Mouse (Mus musculus) forelimb bud, embryonic 11.5 days (tissue): ENCODE measurements at regions not wholly inside any gene's neighbourhood (a gene's known extent, or its start where the extent isn't known, plus 50 kb on each side); places are given as distances from the start of the nearest gene placed in this dataset.
"Not testable (repeated sequence)": the region's sequence is repeated elsewhere in the genome, so short reads cannot be mapped to it uniquely, and the experiment has no call there.

Experiments used
- DNase-seq: peaks from one replicate; pipeline ENCODE4 v3.0.0-alpha.2; 2012; ENCODE audit warnings: low read depth, low spot score

- DNase-seq, result no peak
These were observed 799.9 kb downstream of the Dad1 start for GRCm38 (mm10) chr14:53454001-53454400.

GRCm38 (mm10) chr14:53439643-53440042, 814.3 kb downstream of the Dad1 start:
- not testable (repeated sequence) for DNase-seq

- DNase-seq, result not testable (repeated sequence)
These were observed 823.8 kb downstream of the Dad1 start for GRCm38 (mm10) chr14:53430130-53430529.

GRCm38 (mm10) chr14:53428447-53428846, 825.5 kb downstream of the Dad1 start:
- not testable (repeated sequence) for DNase-seq

GRCm38 (mm10) chr14:53427636-53428035, 826.3 kb downstream of the Dad1 start:
- DNase-seq, result not testable (repeated sequence)

- not testable (repeated sequence) for DNase-seq
These were observed 836.9 kb downstream of the Dad1 start for GRCm38 (mm10) chr14:53416955-53417354.

GRCm38 (mm10) chr14:53407500-53408227, 846.2 kb downstream of the Dad1 start:
- DNase-seq, result not testable (repeated sequence)

GRCm38 (mm10) chr14:53390307-53390706, 863.6 kb downstream of the Dad1 start:
- DNase-seq, result not testable (repeated sequence)

GRCm38 (mm10) chr14:53374591-53374990, 879.0 kb upstream of the Olfr1507 start:
- DNase-seq, result not testable (repeated sequence)

- not testable (repeated sequence) for DNase-seq
These were observed 878.4 kb upstream of the Olfr1507 start for GRCm38 (mm10) chr14:53373777-53374468.

GRCm38 (mm10) chr14:53369776-53370175, 874.2 kb upstream of the Olfr1507 start:
- DNase-seq, result no peak

- DNase-seq, result not testable (repeated sequence)
These were observed 871.9 kb upstream of the Olfr1507 start for GRCm38 (mm10) chr14:53367420-53367819.

GRCm38 (mm10) chr14:53363995-53364394, 868.4 kb upstream of the Olfr1507 start:
- not testable (repeated sequence) for DNase-seq

GRCm38 (mm10) chr14:53362054-53362453, 866.5 kb upstream of the Olfr1507 start:
- not testable (repeated sequence) for DNase-seq

GRCm38 (mm10) chr14:53357498-53357897, 861.9 kb upstream of the Olfr1507 start:
- not testable (repeated sequence) for DNase-seq

- not testable (repeated sequence) for DNase-seq
These were observed 861.2 kb upstream of the Olfr1507 start for GRCm38 (mm10) chr14:53356783-53357182.

GRCm38 (mm10) chr14:53351457-53351856, 855.9 kb upstream of the Olfr1507 start:
- not testable (repeated sequence) for DNase-seq

- DNase-seq, result not testable (repeated sequence)
These were observed 855.2 kb upstream of the Olfr1507 start for GRCm38 (mm10) chr14:53350780-53351179.

GRCm38 (mm10) chr14:53349111-53349510, 853.6 kb upstream of the Olfr1507 start:
- peak; percentile 31 for DNase-seq

GRCm38 (mm10) chr14:53345568-53345967, 850.0 kb upstream of the Olfr1507 start:
- peak; percentile 25 for DNase-seq

- not testable (repeated sequence) for DNase-seq
These were observed 848.3 kb upstream of the Olfr1507 start for GRCm38 (mm10) chr14:53343849-53344248.

GRCm38 (mm10) chr14:53339167-53339566, 843.6 kb upstream of the Olfr1507 start:
- not testable (repeated sequence) for DNase-seq

GRCm38 (mm10) chr14:53337446-53337845, 841.9 kb upstream of the Olfr1507 start:
- not testable (repeated sequence) for DNase-seq
